Mouse (Mus musculus) layer of hippocampus, adult 8-10 months (tissue): Measurements from ENCODE around the gene Olfr1215. TPM values are rescaled to one million over a fixed set of nuclear protein-coding genes. Genes with fewer than 3 reads are reported as not detected.
"Not testable (repeated sequence)": the region's sequence is repeated elsewhere in the genome, so short reads cannot be mapped to it uniquely, and the experiment has no call there.

ENCODE experiments used
- DNase-seq, 2 experiments: peaks; one replicate each; pipeline ENCODE4 v3.0.0; 2022; ENCODE audit warnings: low spot score in 2 of 2
- total RNA-seq, 4 experiments: library from RNA; stranded (reverse); gene quantifications; 2 replicates each; pipeline ENCODE4 v1.2.4; 2022

Gene Olfr1215
- total RNA-seq: not detected

- no peak for DNase-seq
These were observed at the start of gene Olfr1215 for GRCm38 (mm10) chr2:89006873-89007272. TSS of gene Olfr1215 (minus strand) at chr2:89006973.

GRCm38 (mm10) chr2:89031965-89032364 is 25.2 kb upstream of the Olfr1215 start, which contains the start of gene Olfr1217:
TSS of gene Olfr1217 (minus strand) at chr2:89032065.
- DNase-seq: no peak

GRCm38 (mm10) chr2:89021436-89021835 is 14.7 kb upstream of the Olfr1215 start:
- not testable (repeated sequence) for DNase-seq

GRCm38 (mm10) chr2:89018240-89018639 is 11.5 kb upstream of the Olfr1215 start, which contains the start of gene Olfr1216:
TSS of gene Olfr1216 (minus strand) at chr2:89018340.
- no peak for DNase-seq

- DNase-seq: no peak
These were observed 14.2 kb downstream of the Olfr1215 start, which contains the start of gene Olfr1214 for GRCm38 (mm10) chr2:88992553-88992952. TSS of gene Olfr1214 (minus strand) at chr2:88992653.

GRCm38 (mm10) chr2:88980181-88980580 is 26.6 kb downstream of the Olfr1215 start, which contains the start of gene Gm13762:
TSS of gene Gm13762 (minus strand) at chr2:88980281.
- no peak for DNase-seq

- DNase-seq: no peak
These were observed 53.1 kb downstream of the Olfr1215 start, which contains the start of gene Olfr1212 for GRCm38 (mm10) chr2:88953669-88954068. TSS of gene Olfr1212 (plus strand) at chr2:88953969.

Other genes with a start within 250 kb of the Olfr1215 start
- not detected for gene Olfr1199, start 246.5 kb downstream of the Olfr1215 start, total RNA-seq
- not detected for gene Olfr1200, start 236.5 kb downstream of the Olfr1215 start, total RNA-seq
- not detected for gene Olfr1201, start 213.9 kb downstream of the Olfr1215 start, total RNA-seq
- not detected for gene Olfr1202, start 192.5 kb downstream of the Olfr1215 start, total RNA-seq
- gene Olfr1205, start 177.2 kb downstream of the Olfr1215 start, total RNA-seq: not detected
- not detected for gene Olfr1204, start 157.7 kb downstream of the Olfr1215 start, total RNA-seq
- not detected for gene Olfr1206, start 143.7 kb downstream of the Olfr1215 start, total RNA-seq
- not detected for gene Olfr1208, start 104.7 kb downstream of the Olfr1215 start, total RNA-seq
- not detected for gene Olfr1209, start 91.8 kb downstream of the Olfr1215 start, total RNA-seq
- gene Olfr1211, start 68.9 kb downstream of the Olfr1215 start, total RNA-seq: not detected
- gene Olfr1212, start 53.0 kb downstream of the Olfr1215 start, total RNA-seq: not detected
- gene Gm13762, start 26.7 kb downstream of the Olfr1215 start, total RNA-seq: not detected
- gene Olfr1214, start 14.3 kb downstream of the Olfr1215 start, total RNA-seq: not detected
- not detected for gene Olfr1216, start 11.4 kb upstream of the Olfr1215 start, total RNA-seq
- not detected for gene Olfr1217, start 25.1 kb upstream of the Olfr1215 start, total RNA-seq
- not detected for gene Olfr1218, start 54.2 kb upstream of the Olfr1215 start, total RNA-seq
- not detected for gene Olfr1219, start 76.5 kb upstream of the Olfr1215 start, total RNA-seq
- not detected for gene Olfr1220, start 99.9 kb upstream of the Olfr1215 start, total RNA-seq
- not detected for gene Olfr1221, start 110.3 kb upstream of the Olfr1215 start, total RNA-seq
- gene Olfr1222, start 126.1 kb upstream of the Olfr1215 start, total RNA-seq: not detected
- not detected for gene Olfr1223, start 144.6 kb upstream of the Olfr1215 start, total RNA-seq
- gene Olfr1224-ps1, start 157.1 kb upstream of the Olfr1215 start, total RNA-seq: not detected
- not detected for gene Olfr1225, start 167.7 kb upstream of the Olfr1215 start, total RNA-seq
- not detected for gene Olfr1226, start 193.1 kb upstream of the Olfr1215 start, total RNA-seq
- gene Olfr1228, start 247.1 kb upstream of the Olfr1215 start, total RNA-seq: not detected